Mouse (Mus musculus) urinary bladder, adult 18-20 months (tissue): Measurements from ENCODE around the gene Zbtb39.
A peak's percentile ranks its signal among the peaks of the same experiment; 100 is the strongest.

Experiments used
- DNase-seq, 2 experiments: peaks; one replicate each; pipeline ENCODE4 v3.0.0; 2022; ENCODE audit warnings: low spot score in 2 of 2, mixed read lengths in 2 of 2

Zbtb39 gene

DNA sequence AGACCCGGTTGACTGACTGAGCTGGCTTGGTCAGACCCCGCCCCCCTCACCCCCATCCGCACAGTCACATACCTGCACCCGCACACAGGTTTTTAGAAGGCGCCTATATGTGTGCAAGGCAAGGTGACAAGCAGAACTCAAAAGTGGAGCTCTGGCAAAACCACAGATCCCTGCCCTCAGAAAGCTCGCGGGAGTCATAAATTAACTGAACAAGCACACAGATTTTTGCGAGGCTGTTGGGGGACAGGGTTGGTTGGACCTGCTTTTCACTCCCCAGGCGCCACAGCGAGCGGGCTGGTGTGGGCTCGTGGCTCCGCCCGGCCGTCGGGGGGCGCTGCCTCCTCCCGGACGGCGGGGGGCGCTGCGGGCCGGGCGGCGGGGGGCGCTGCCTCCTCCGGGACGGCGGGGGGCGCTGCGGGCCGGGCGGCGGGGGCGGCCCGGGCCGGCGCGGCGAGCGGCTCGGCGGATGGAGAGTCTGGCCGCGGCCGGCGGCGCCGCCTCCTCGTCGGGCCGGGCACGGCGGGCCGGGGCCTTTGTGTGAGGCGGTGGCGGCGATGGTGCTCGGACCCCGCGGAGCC lies at the start of gene Zbtb39:
Zbtb39 (plus strand) TSS at position 456 of the 578 bp plus-strand sequence.
- DNase-seq = peak; percentile 67 to 68

DNA sequence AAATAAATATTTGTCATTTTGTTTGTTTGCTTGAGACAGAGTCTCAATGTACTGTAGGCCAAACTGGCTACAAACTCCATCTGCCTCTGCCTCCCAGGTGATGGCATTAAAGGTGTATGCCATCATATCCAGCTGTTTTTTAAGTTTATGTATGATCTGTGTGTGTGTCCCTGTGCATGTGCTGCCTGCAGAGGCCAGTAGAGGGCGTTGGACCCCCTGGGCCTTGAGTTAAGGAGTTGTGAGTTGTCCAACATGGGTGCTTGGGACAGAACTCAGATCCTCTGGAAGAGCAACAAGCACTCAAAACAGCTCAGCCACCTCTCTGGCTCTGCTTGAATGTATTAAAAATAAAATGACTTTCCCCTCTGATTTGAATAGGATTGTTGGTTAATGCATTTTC lies 48.3 kb upstream of the Zbtb39 start:
- DNase-seq = no peak

- no peak for DNase-seq
Measured at GRCm38 (mm10) chr10:127694636-127695035, 44.7 kb upstream of the Zbtb39 start.

- no peak for DNase-seq
Measured at GRCm38 (mm10) chr10:127695775-127696174, 43.6 kb upstream of the Zbtb39 start.

GRCm38 (mm10) chr10:127698966-127699365 lies 40.4 kb upstream of the Zbtb39 start:
- DNase-seq = no peak

DNA sequence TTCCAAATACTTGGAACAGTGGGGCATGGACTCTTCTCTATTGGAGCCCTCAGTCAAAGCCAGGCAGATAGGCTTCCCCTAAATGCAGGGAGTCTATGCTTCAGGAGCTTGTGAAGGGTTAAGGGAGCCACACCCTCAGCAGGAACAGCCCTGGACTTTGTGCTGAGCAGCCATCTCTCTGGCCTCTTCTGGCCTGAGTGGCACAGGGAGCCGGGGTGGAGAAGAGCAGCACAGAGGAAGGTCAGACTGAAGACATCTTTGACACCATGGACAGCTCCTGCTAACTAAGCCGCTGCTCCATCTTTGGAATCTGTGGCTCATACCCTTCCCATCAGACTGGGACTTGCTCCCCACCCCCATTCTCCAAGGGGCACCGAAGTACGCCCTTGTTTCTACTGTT lies 36.0 kb upstream of the Zbtb39 start:
- no peak for DNase-seq

DNA sequence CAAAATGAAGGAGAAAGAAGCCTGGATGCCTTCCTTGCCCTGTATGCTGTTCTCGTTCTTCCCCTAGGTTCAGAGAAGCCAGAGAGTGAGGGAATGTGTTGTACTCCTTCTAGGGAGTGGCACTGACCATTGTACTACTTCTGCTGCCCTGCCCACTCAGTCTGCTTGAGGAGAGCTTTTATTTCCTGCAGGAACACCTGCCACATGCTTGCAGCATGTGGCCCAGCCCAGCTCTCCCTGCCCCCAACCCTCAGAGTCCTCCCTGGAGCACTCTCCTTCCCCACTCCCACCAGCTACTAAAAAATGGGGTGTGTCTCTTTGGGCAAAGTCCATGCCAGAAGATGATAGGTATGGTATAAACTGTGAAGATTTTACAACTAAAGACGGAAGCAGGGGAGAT lies 35.0 kb upstream of the Zbtb39 start:
- DNase-seq = no peak

GRCm38 (mm10) chr10:127704766-127705220 lies 34.5 kb upstream of the Zbtb39 start, which contains the start of gene Myo1a:
Gene Myo1a (plus strand): TSS chr10:127705170.
- no peak for DNase-seq

- DNase-seq = no peak
Measured at GRCm38 (mm10) chr10:127705783-127706182, 33.6 kb upstream of the Zbtb39 start.

DNA sequence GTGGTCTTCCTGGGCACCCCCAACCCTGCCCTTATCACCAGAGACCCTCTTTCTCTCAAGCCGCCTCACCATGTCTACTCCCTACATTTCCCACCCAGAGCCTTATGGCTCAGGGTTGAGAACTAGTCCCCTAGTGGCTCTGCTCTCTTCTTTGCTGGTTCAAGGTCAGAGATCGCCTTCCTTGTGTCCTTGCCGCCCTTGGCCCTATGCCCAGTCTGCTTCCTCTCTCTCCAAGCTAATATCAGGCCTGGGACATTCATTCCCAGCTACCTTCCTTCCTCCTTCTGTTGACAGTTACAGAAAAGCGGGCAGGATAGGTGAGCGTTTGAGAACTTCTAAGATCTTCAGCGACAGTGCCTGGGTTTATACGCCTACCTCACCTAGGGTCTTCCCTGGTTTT lies 31.6 kb upstream of the Zbtb39 start:
- no peak for DNase-seq

- no peak for DNase-seq
Measured at GRCm38 (mm10) chr10:127708850-127709370, 30.4 kb upstream of the Zbtb39 start.

DNA sequence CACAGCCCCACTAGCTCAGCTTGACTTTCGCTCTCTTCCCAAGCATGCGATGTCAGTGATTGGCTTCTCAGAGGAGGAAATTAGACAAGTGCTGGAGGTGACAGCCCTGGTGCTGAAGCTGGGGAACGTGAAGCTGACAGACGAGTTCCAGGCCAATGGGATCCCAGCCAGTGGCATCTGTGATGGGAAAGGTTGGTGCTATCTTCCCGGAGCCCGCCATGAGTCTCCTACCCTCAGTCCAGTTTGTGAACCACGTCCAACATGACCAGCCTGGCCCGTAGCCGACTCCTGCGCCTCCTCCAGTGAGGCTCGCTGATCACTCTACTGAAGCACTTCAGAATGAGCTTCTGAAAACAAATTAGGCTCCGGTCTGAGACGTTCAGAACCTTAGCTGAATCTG lies 29.0 kb upstream of the Zbtb39 start:
- DNase-seq = no peak

DNA sequence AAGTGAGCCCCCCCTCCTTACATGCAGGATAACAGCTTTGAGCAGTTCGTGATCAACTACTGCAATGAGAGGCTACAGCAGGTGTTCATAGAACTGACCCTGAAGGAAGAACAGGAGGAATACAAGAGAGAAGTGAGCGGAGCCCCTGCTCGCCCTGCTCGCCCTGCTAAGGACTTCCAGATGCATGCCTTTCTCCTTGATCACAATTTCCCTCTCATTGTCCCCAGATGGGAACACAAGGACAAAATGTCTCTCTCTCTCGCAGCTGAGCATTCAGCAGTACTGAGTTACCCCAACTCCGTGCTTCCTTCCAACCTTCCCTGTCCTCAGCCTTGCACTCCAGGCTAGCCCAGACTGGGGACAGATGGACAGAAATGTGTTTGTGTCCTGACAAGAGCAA lies 26.6 kb upstream of the Zbtb39 start:
- no peak for DNase-seq

DNA sequence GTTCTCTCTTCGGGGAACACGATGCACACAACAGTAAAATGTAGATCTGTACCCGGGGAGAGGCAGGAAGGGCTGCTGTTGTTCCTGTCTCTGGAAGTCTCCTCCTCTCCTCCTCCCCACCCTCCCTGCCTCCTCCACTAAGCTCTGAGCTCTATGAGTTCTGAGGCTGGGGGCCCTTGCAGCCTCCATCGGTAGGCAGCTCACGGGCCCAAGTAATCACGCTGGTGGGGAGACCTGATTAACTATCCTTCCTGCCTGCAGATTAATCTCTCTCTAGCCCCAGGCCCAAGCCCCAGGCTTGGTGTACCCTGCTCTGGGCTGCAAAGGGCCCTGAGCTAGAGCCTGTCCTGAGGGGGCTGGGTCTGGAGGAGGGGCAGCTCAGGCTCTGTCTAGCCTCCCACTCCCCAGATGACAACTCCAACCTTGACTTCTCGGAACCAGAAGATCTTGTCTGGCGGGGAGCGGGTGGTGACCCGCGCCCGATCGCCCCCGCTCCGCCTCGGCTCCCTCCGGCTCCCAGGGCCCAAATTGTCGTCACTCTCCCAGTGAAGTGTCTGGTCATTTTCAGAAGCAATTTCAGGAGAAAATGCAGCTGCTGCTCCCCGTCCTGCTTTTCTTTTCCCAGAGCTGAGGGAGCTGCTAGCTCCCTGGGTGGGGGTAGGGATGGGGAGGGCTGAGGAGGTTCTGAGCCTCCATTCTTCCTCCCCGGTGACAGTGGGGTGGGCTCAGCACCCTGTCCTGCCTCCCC lies 17.5 kb upstream of the Zbtb39 start:
- no peak for DNase-seq

DNA sequence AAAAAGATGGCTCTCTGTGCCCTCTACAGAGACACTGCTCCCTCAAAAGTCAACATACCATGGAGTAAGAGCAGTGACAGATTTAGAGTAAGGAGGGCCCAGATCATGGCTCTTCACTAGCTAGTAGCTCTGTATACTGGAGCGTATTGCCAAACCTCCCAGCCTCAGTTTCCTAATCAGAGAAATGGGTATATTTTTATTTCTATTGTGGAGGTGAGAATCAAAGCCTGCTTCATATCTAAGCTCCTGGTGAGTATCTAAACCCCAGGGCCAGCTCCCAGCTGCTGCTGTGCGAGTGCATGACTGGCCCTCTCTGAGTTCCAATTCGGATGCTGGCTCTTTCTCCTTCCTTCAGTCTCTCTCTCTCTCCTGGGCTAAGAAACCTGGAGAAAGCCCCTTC lies 15.2 kb upstream of the Zbtb39 start, which contains the start of gene Tac2:
Tac2 (plus strand) TSS at position 301 of the 400 bp plus-strand sequence.
- DNase-seq = no peak

GRCm38 (mm10) chr10:127725136-127725535 lies 14.2 kb upstream of the Zbtb39 start:
- DNase-seq = no peak

GRCm38 (mm10) chr10:127728437-127728836 lies 10.9 kb upstream of the Zbtb39 start:
- DNase-seq = no peak

- no peak for DNase-seq
Measured at GRCm38 (mm10) chr10:127730285-127730932, 8.9 kb upstream of the Zbtb39 start.

- DNase-seq = no peak
Measured at GRCm38 (mm10) chr10:127730933-127731310, 8.4 kb upstream of the Zbtb39 start.

- no peak for DNase-seq
Measured at GRCm38 (mm10) chr10:127731397-127731796, 7.9 kb upstream of the Zbtb39 start.

- no peak for DNase-seq
Measured at GRCm38 (mm10) chr10:127734434-127734833, 4.9 kb upstream of the Zbtb39 start.

GRCm38 (mm10) chr10:127736266-127736665 lies 3.1 kb upstream of the Zbtb39 start:
- DNase-seq = no peak

DNA sequence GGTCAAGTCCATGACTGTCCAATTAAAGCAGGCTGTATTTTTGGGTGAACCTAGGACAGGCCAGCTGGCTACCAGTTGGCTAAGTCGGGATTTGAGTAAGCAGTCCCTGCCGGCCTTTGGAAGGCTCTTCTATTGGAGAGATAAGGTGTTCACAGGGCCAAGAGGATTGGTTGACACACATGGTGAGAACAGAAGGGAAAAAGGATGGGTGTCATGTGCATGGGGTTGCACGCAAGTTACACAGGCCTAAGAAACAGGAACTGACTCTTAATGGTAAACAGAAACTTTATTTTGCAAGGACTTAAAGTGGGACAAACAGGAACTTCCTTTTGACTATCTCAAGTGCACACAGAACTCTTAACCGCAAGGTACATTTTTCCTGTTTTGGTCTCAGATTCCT lies 2.4 kb upstream of the Zbtb39 start:
- DNase-seq = no peak
